Mouse (Mus musculus) hindbrain, embryonic 10.5 days (tissue): ENCODE data around the gene Trpc5. TPM values are rescaled to one million over a fixed set of nuclear protein-coding genes. Genes with fewer than 3 reads are reported as not detected.

Experiments used
- DNase-seq: peaks from one replicate; pipeline ENCODE4 v3.0.0-alpha.2; 2017; ENCODE audit warnings: low spot score
- H3K27ac ChIP-seq: fragments of 300-500 bp; sonication (generic); 2 replicates; pipeline ENCODE4 v1.5.1; 2016; ENCODE audit warnings: mild to moderate bottlenecking, moderate library complexity
- H3K27me3 ChIP-seq: fragments of 300-500 bp; sonication (generic); 2 replicates; pipeline ENCODE4 v1.6.1; 2016; ENCODE audit warnings: mild to moderate bottlenecking; ENCODE audit not compliant: poor library complexity, insufficient read depth, severe bottlenecking
- H3K36me3 ChIP-seq: fragments of 300-500 bp; sonication (generic); 2 replicates; pipeline ENCODE4 v1.6.1; 2016; ENCODE audit warnings: mild to moderate bottlenecking, moderate library complexity
- H3K4me1 ChIP-seq: fragments of 300-500 bp; sonication (generic); replicated peaks from 2 replicates; pipeline ENCODE4 v1.6.1; 2016; ENCODE audit warnings: mild to moderate bottlenecking
- H3K4me3 ChIP-seq: fragments of 300-500 bp; sonication (generic); 2 replicates; pipeline ENCODE4 v1.5.1; 2016; ENCODE audit warnings: mild to moderate bottlenecking, moderate library complexity
- H3K9me3 ChIP-seq: fragments of 300-500 bp; sonication (generic); 2 replicates; pipeline ENCODE4 v1.6.1; 2016; ENCODE audit warnings: mild to moderate bottlenecking, moderate library complexity
- WGBS: fragments of 180-500 bp; shearing (Covaris S2); methylation state at CpG from one replicate; pipeline ENCODE4 v1.1.7; 2016; 5-methylcytosine and 5-hydroxymethylcytosine counted together
- polyA plus RNA-seq: library from polyadenylated mRNA; unstranded; fragments of >200 nt; fragmentation: Nextera tagmentation; extraction: Ambion mirVana; gene quantifications from 2 replicates; pipeline ENCODE4 v1.2.1, GENCODE M21; 2016

Gene Trpc5
- polyA plus RNA-seq, 1 experiment from 2014 or later: 0.18 TPM

- no peak for DNase-seq
- Histone ChIP-seq H3K27me3 (no peaks in the 10 kb centered on the region; the same call in 1 of the 2 replicates), H3K27ac (no peak overlapping the region), H3K36me3 (no peaks in the 10 kb centered on the region), H3K4me1 (no peaks in the 10 kb centered on the region), H3K4me3 (no peak overlapping the region), H3K9me3 (no peaks in the 10 kb centered on the region)
- WGBS: 69% methylated on average over 1 of the region's 1 CpGs
Observed at GRCm38 (mm10) chrX:144491394-144491793, 196.6 kb downstream of the Trpc5 start.

DNA sequence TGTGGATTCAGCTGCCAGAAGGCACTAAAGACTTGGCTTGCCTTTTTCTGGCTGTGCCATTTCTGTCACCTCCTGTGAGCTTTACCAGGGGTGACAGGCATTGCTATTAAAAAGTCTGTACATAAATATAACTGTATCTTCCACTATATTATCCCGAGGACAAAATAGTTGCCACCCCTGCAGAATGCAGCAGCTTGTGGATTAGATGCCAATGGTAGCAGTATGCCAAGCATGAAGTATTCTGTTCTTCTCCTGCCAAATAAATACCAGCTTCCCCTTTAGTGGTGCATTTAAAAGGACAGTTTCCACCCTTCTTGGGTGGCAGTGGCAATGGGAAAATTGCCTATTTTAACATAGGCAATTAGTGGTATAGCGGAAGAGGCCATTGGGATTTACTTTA lies 223.6 kb downstream of the Trpc5 start:
- DNase-seq: no peak
- Histone ChIP-seq H3K27me3 (peaks cover 13% of the 10 kb centered on the region), H3K36me3 (no peaks in the 10 kb centered on the region), H3K27ac (no peak overlapping the region), H3K4me1 (no peaks in the 10 kb centered on the region), H3K4me3 (no peak overlapping the region), H3K9me3 (no peaks in the 10 kb centered on the region)
- 91% methylated on average over 2 of the region's 2 CpGs for WGBS

DNA sequence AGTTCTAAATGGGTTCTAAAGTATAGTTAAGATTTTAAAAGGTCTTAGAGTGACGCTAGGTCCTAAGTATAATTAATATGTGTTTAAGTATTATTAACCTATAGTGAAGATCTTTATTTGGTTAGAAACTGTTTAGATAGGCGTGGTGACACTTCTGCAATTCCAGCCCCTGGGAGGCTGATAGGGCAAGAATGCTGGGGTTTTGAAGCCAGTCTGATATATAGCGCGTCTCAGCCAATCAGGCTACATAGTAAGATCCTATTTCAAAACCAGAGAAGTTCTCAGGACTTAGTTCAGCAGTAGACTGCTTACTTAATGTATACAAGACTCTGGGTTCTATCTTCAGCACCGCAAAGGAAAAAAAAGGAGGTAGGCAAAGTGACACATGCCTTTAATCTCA lies 231.7 kb downstream of the Trpc5 start, which contains the start of gene Trpc5os:
Trpc5os (plus strand) TSS at position 301 of the 400 bp plus-strand sequence.
- H3K36me3 ChIP-seq: no peaks in the 10 kb centered on the region
- no peaks in the 10 kb centered on the region for H3K9me3 ChIP-seq
- no peak within 1 kb of the TSS for H3K27ac ChIP-seq
- no peak for DNase-seq
- peaks cover 14% of the 10 kb centered on the region; the same call in 1 of the 2 replicates for H3K27me3 ChIP-seq
- H3K4me3 ChIP-seq: no peak within 1 kb of the TSS
- WGBS: 86% methylated on average over 5 of the region's 5 CpGs
- no peaks in the 10 kb centered on the region for H3K4me1 ChIP-seq

DNA sequence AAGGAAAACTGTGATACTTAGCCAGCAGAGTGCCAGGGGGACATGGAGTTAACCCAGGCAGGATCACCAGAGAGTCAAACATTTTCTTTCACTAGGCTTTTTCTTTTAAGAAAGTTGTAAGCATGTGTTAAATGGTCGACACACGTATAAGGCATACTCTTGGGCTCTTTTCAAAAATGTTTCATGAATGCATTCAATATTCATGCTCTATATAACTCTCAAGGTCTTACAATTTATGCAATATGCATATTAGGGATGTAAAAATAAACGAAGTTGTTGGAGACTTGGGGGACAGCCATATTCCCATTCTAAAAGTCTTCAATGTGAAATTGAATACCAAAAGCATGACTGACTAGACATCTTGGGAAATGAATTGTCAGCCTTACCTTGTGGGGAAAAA lies 264.1 kb downstream of the Trpc5 start:
- Histone ChIP-seq H3K27ac (no peak overlapping the region), H3K27me3 (peaks cover 5% of the 10 kb centered on the region; the same call in 1 of the 2 replicates), H3K4me1 (no peaks in the 10 kb centered on the region), H3K36me3 (no peaks in the 10 kb centered on the region), H3K4me3 (no peak overlapping the region), H3K9me3 (no peaks in the 10 kb centered on the region)
- no peak for DNase-seq
- WGBS: 89% methylated on average over 3 of the region's 3 CpGs

DNA sequence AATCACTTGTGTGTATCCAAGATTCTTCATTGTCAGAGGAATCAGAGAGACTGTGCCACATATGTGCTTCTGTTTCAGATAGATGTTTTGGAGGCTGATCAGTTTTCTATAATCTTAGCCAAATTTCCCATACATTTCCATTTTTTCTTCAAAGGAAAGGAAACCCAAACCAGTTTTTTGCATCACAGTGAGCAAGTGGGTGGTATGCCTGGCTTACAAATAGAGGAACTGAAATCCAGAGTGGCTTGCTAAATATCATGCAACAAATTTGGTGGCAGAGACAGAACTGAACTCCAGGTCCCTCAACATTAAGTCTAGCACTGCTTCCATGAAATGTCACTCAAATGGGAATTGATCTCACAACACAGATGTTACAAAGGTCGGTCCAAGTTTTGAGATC lies 266.9 kb downstream of the Trpc5 start:
- no peak for DNase-seq
- H3K4me3 ChIP-seq: no peak overlapping the region
- H3K9me3 ChIP-seq: no peaks in the 10 kb centered on the region
- H3K27ac ChIP-seq: no peak overlapping the region
- H3K27me3 ChIP-seq: peaks cover 5% of the 10 kb centered on the region; the same call in 1 of the 2 replicates
- 90% methylated on average over 1 of the region's 1 CpGs for WGBS
- no peaks in the 10 kb centered on the region for H3K4me1 ChIP-seq
- no peaks in the 10 kb centered on the region for H3K36me3 ChIP-seq

GRCm38 (mm10) chrX:144420259-144420658 lies 267.7 kb downstream of the Trpc5 start:
- Histone ChIP-seq H3K4me1 (no peaks in the 10 kb centered on the region), H3K4me3 (no peak overlapping the region), H3K36me3 (no peaks in the 10 kb centered on the region), H3K27ac (no peak overlapping the region), H3K9me3 (no peaks in the 10 kb centered on the region), H3K27me3 (peaks cover 5% of the 10 kb centered on the region; the same call in 1 of the 2 replicates)
- DNase-seq: no peak
- 65% methylated on average over 1 of the region's 1 CpGs for WGBS

- H3K36me3 ChIP-seq: no peaks in the 10 kb centered on the region
- no peak overlapping the region for H3K4me3 ChIP-seq
- no peaks in the 10 kb centered on the region for H3K4me1 ChIP-seq
- no peak overlapping the region for H3K27ac ChIP-seq
- H3K27me3 ChIP-seq: no peaks in the 10 kb centered on the region
- no peak for DNase-seq
- 73% methylated on average over 5 of the region's 5 CpGs for WGBS
- no peaks in the 10 kb centered on the region for H3K9me3 ChIP-seq
Observed at GRCm38 (mm10) chrX:144408036-144408435, 279.9 kb downstream of the Trpc5 start.

GRCm38 (mm10) chrX:144403526-144403925 lies 284.5 kb downstream of the Trpc5 start:
- Histone ChIP-seq H3K27ac (no peak overlapping the region), H3K4me1 (no peaks in the 10 kb centered on the region), H3K36me3 (no peaks in the 10 kb centered on the region), H3K4me3 (no peak overlapping the region), H3K27me3 (no peaks in the 10 kb centered on the region), H3K9me3 (no peaks in the 10 kb centered on the region)
- 37% methylated on average over 7 of the region's 7 CpGs for WGBS
- DNase-seq: peak; percentile 44

GRCm38 (mm10) chrX:144374196-144374595 lies 313.8 kb downstream of the Trpc5 start:
- H3K27me3 ChIP-seq: no peaks in the 10 kb centered on the region
- no peaks in the 10 kb centered on the region for H3K9me3 ChIP-seq
- peaks cover 15% of the 10 kb centered on the region for H3K36me3 ChIP-seq
- no peak for DNase-seq
- H3K27ac ChIP-seq: no peak overlapping the region
- WGBS: 85% methylated on average over 2 of the region's 2 CpGs
- no peak overlapping the region for H3K4me3 ChIP-seq
- no peaks in the 10 kb centered on the region for H3K4me1 ChIP-seq

DNA sequence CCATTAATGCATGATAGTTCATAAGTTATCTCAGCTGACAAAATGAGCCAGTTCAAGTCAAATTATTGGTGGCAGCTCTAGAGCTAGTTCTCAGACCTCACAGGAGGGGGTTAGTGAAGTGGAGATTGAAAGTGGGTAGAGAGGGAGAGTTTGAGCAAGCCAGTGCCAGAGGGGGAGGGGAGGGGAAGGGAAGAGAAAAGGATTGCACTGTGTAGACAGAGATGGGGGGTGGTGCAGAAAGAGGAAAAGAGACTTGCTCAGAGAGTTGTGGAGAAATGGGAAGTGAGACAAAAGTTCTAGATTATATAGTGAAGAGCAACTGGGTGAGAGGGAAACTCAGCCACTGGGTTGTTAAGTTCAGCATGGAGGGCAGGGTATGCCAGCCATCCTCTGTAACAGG lies 349.6 kb downstream of the Trpc5 start:
- Histone ChIP-seq H3K27me3 (no peaks in the 10 kb centered on the region), H3K4me1 (no peaks in the 10 kb centered on the region), H3K36me3 (no peaks in the 10 kb centered on the region), H3K4me3 (no peak overlapping the region), H3K9me3 (no peaks in the 10 kb centered on the region), H3K27ac (no peak overlapping the region)
- DNase-seq: no peak

DNA sequence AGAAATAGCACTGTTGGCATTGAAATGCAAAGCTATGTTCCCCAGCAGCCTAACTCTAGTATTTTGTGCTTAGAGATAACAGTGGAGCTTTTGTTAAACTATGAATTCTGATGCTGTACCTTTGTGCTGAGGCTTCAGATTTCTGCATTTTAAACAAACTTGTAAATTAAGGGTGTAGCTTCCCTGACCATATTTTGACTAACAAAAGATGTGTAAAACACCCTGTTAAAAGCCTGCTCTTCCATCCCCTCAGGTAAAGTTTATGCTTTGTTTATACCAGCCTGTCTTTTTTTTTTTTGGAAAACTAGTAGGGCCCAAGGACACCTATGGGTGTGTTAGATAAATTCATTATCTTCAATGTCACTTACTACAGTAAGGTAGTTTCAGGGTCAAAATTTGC lies 350.0 kb downstream of the Trpc5 start:
- Histone ChIP-seq H3K9me3 (no peaks in the 10 kb centered on the region), H3K4me1 (no peaks in the 10 kb centered on the region), H3K27ac (no peak overlapping the region), H3K36me3 (no peaks in the 10 kb centered on the region), H3K4me3 (no peak overlapping the region), H3K27me3 (no peaks in the 10 kb centered on the region)
- DNase-seq: no peak

- no peaks in the 10 kb centered on the region for H3K27me3 ChIP-seq
- no peaks in the 10 kb centered on the region for H3K4me1 ChIP-seq
- no peak overlapping the region for H3K27ac ChIP-seq
- no peaks in the 10 kb centered on the region for H3K36me3 ChIP-seq
- no peaks in the 10 kb centered on the region for H3K9me3 ChIP-seq
- 48% methylated on average over 8 of the region's 8 CpGs for WGBS
- no peak for DNase-seq
- no peak overlapping the region for H3K4me3 ChIP-seq
Observed at GRCm38 (mm10) chrX:144335332-144336015, 352.5 kb downstream of the Trpc5 start.
